Mouse (Mus musculus) lung, postnatal 0 days (tissue): ENCODE results near the gene Tgfa.

Experiments
- CTCF ChIP-seq: IDR thresholded peaks from 2 replicates; pipeline ENCODE4 v1.5.1; 2016; ENCODE audit warnings: antibody characterized with exemption, mild to moderate bottlenecking
- EP300 ChIP-seq: IDR thresholded peaks from 2 replicates; pipeline ENCODE4 v1.6.1; 2016; ENCODE audit warnings: antibody characterized with exemption, mild to moderate bottlenecking, control low read depth

GRCm38 (mm10) chr6:86232367-86232766 lies 37.3 kb downstream of the Tgfa start:
- TF ChIP-seq CTCF = no peak
- TF ChIP-seq EP300 = no peak
